Mouse (Mus musculus): ENCODE data around the gene Il17re.

DNA sequence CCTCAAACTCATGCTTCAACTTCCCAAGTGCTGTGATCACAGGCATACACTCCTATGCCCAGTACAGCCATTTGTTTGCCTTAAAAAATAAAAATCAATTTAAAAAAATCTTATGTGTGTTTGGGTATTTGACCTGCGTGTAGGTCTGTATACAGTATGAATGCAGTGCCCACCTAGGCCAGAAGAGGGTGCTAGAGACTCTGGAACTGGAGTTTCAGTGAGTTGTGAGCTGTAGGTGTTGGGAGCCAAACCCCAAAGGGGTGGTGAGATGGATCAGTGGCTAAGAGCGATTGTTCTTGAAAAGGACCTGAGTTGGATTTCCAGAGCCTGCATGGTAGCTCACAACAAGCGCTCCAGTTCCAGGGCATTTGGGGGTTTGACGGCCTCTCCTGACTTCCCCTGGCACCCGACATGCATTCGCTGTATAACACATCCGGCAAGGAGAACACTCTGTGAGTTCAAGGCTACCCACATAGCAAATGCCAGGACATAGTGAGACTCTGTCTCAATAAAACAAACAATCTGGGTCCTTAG is 17.1 kb upstream of the Il17re start:
- TF ChIP-seq ZC3H11A (IDR thresholded peaks at IDR 0.05; ENCODE audit: borderline replicate concordance, low read depth, low read length), result peak; percentile 72
- no peak for TF ChIP-seq HCFC1 (IDR thresholded peaks at IDR 0.05; ENCODE audit: borderline replicate concordance, insufficient read depth, low read length)
- TF ChIP-seq MAFK (IDR thresholded peaks at IDR 0.05; ENCODE audit: insufficient read depth, low read depth, low read length), result no peak
- no peak for TF ChIP-seq CHD2 (IDR thresholded peaks at IDR 0.05; ENCODE audit: low read depth, low read length)
